Mouse (Mus musculus) midbrain, postnatal 0 days (tissue): ENCODE results near the gene Gm17018. TPM values are rescaled to one million over a fixed set of nuclear protein-coding genes. Genes with fewer than 3 reads are reported as not detected.

Experiments used
- ATAC-seq: fragments of 200-750 bp; cut with Nextera tagmentation; 2 replicates; pipeline ENCODE4 v1.8.0; 2017; ENCODE audit warnings: moderate number of reproducible peaks, mild to moderate bottlenecking, moderate TSS enrichment, moderate library complexity; ENCODE audit not compliant: low FRiP score
- DNase-seq: peaks from one replicate; pipeline ENCODE4 v3.0.0-alpha.2; 2015; ENCODE audit warnings: low spot score
- H3K27ac ChIP-seq: fragments of 300-500 bp; sonication (generic); 2 replicates; pipeline ENCODE4 v1.5.1; 2014; ENCODE audit warnings: low read depth, mild to moderate bottlenecking, low read length, mixed read lengths
- H3K27me3 ChIP-seq: fragments of 300-500 bp; sonication (generic); 2 replicates; pipeline ENCODE4 v1.6.1; 2014; ENCODE audit warnings: low read length, control low read depth, mixed read lengths; ENCODE audit not compliant: insufficient read depth
- H3K36me3 ChIP-seq: fragments of 300-500 bp; sonication (generic); 2 replicates; pipeline ENCODE4 v1.6.1; 2014; ENCODE audit warnings: low read length, control low read depth, mixed read lengths; ENCODE audit not compliant: insufficient read depth
- H3K4me1 ChIP-seq: fragments of 300-500 bp; sonication (generic); 2 replicates; pipeline ENCODE4 v1.6.1; 2014; ENCODE audit warnings: mild to moderate bottlenecking, control low read depth, antibody characterized with exemption, low read length, mixed read lengths; ENCODE audit not compliant: insufficient read depth
- H3K4me2 ChIP-seq: fragments of 300-500 bp; sonication (generic); 2 replicates; pipeline ENCODE4 v1.6.1; 2014; ENCODE audit warnings: low read depth, mild to moderate bottlenecking, low read length, mixed read lengths; ENCODE audit not compliant: poor library complexity, severe bottlenecking
- H3K4me3 ChIP-seq: fragments of 300-500 bp; sonication (generic); 2 replicates; pipeline ENCODE4 v1.5.1; 2014; ENCODE audit warnings: low read depth, mild to moderate bottlenecking, low read length, moderate library complexity
- H3K9ac ChIP-seq: fragments of 300-500 bp; sonication (generic); replicated peaks from 2 replicates; pipeline ENCODE4 v1.6.1; 2014; ENCODE audit warnings: mild to moderate bottlenecking, low read length, moderate library complexity, mixed read lengths; ENCODE audit not compliant: poor library complexity, severe bottlenecking
- H3K9me3 ChIP-seq: fragments of 300-500 bp; sonication (generic); 2 replicates; pipeline ENCODE4 v1.6.1; 2016; ENCODE audit warnings: low read length, control low read depth
- CTCF ChIP-seq: IDR thresholded peaks from 2 replicates; pipeline ENCODE4 v1.5.1; 2016; ENCODE audit warnings: antibody characterized with exemption, mild to moderate bottlenecking
- WGBS: fragments of 180-500 bp; shearing (Covaris S2); extraction: QIAGEN DNeasy Blood & Tissue Kit; methylation state at CpG from one replicate; pipeline ENCODE4 v1.1.7; 2014; 5-methylcytosine and 5-hydroxymethylcytosine counted together
- polyA plus RNA-seq: library from polyadenylated mRNA; unstranded; fragments of >200 nt; fragmentation: Nextera tagmentation; extraction: Ambion mirVana; gene quantifications from 2 replicates; pipeline ENCODE4 v1.2.1, GENCODE M21; 2015
- total RNA-seq: library from RNA; depleted of rRNA; stranded (reverse); fragments of >200 nt; gene quantifications from 2 replicates; pipeline ENCODE4 v1.2.3, GENCODE M21; 2014

The Gm17018 gene
- total and polyA plus RNA-seq, 2 experiments from 2014 or later: 15.7 to 84.4 TPM

DNA sequence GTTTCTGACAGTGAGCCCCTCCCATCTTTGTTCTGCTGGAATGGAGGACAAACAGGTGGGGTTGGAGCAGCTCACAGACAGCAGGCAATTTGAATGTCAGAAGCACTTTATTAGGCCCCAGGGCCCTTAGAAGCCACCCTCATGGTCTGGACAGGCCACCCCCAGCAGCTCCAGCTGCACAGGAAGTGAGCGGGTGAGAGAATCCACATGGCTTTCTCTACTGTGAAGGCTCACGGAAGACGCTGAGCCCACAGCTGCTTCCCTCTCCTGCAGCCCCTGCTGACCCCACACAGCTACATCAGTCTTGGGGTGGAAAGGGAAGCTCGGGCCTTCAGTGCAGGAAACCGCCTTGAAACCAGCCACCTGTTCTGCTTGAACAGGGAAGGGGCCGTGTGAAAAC lies 8.2 kb upstream of the Gm17018 start:
- no peak overlapping the region for H3K4me3 ChIP-seq
- 86% methylated on average over 6 of the region's 6 CpGs for WGBS
- H3K4me2 ChIP-seq: no peak overlapping the region
- no peak overlapping the region for H3K9ac ChIP-seq
- no peaks in the 10 kb centered on the region for H3K4me1 ChIP-seq
- no peak for ATAC-seq
- H3K36me3 ChIP-seq: peaks cover 8% of the 10 kb centered on the region; the same call in 1 of the 2 replicates
- DNase-seq: no peak
- H3K27me3 ChIP-seq: 0 out of 2 replicates have a peak, but pooled peaks cover 4% of the 10 kb centered on the region
- H3K9me3 ChIP-seq: no peaks in the 10 kb centered on the region
- no peak for TF ChIP-seq CTCF
- H3K27ac ChIP-seq: no peak overlapping the region

- TF ChIP-seq CTCF: no peak
- DNase-seq (no peak), ATAC-seq (no peak)
- H3K36me3 ChIP-seq: peaks cover 8% of the 10 kb centered on the region; the same call in 1 of the 2 replicates
- WGBS: 94% methylated on average over 11 of the region's 11 CpGs
- H3K27me3 ChIP-seq: no peaks in the 10 kb centered on the region
- no peak overlapping the region for H3K9ac ChIP-seq
- no peak overlapping the region for H3K4me2 ChIP-seq
- H3K4me3 ChIP-seq: no peak overlapping the region
- H3K9me3 ChIP-seq: no peaks in the 10 kb centered on the region
- no peaks in the 10 kb centered on the region for H3K4me1 ChIP-seq
- no peak overlapping the region for H3K27ac ChIP-seq
Measured at GRCm38 (mm10) chr19:45554136-45554535, 6.3 kb upstream of the Gm17018 start.

DNA sequence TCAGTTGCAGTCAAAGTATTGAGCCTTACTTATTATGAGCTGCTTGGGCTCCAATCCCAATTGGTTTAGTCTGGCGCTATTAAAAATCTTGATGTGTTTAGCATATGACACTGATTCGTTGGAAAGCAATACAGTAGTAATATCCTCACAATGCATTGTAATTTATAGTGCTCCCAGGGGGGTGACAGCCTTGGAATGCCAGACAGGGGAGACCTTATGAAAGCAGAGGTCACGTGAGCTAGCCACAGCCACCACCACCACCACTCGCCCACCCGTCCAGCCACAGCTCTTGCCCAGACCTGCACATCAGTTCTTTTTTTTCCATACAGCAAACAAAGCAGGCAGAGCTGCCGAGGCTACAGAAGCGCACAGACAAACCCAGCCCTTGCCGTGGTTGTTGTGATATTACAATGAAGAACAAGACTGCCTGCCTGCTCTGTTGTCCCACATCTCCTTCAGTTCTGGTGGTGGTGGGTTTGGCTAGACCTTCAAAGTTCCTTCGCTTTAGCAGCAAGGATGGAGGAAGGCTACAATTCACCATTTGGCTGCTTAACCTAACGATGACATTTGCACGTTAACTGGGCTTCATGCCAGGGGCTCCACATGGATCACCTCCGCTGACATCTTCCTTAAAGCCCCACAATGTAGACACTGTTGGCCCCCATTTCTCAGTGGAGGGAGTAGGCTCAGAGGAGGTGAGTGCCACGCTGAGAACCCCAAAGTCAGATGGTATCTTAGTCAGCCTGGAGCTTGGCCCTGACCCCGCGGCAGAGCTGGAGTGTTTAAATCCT lies 5.7 kb downstream of the Gm17018 start:
- no peaks in the 10 kb centered on the region; the same call in 1 of the 2 replicates for H3K4me1 ChIP-seq
- no peak overlapping the region for H3K4me3 ChIP-seq
- H3K4me2 ChIP-seq: no peak overlapping the region
- ATAC-seq: no peak
- no peaks in the 10 kb centered on the region for H3K9me3 ChIP-seq
- H3K9ac ChIP-seq: no peak overlapping the region
- 58% methylated on average over 15 of the region's 15 CpGs for WGBS
- peaks cover 3% of the 10 kb centered on the region; the same call in 1 of the 2 replicates for H3K36me3 ChIP-seq
- H3K27ac ChIP-seq: no peak overlapping the region
- DNase-seq: no peak
- TF ChIP-seq CTCF: no peak
- peaks cover 9% of the 10 kb centered on the region; the same call in 1 of the 2 replicates for H3K27me3 ChIP-seq

DNA sequence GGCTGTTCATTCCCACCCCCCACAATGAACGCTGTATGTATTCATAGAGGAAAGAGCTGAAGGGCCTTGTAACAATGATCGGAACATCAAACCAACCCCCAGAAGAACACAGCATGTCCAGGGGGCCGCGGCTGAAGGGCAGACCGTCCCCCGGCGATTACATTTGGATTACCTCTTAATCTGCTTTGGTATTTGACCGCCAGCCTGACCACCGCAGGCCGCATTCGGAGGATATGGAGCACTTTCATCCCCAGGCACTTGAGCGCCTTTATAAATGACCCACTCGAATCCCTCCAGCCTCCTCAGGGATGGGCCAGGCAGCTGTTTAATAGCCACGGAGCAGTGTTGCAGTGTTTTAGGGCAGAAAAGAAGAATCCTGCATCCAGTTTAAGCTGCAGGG lies 7.0 kb downstream of the Gm17018 start:
- 20% methylated on average over 14 of the region's 14 CpGs for WGBS
- H3K27me3 ChIP-seq: peaks cover 12% of the 10 kb centered on the region; the same call in 1 of the 2 replicates
- ATAC-seq: no peak
- peaks cover 13% of the 10 kb centered on the region for H3K36me3 ChIP-seq
- no peaks in the 10 kb centered on the region for H3K4me1 ChIP-seq
- no peak for DNase-seq
- H3K9me3 ChIP-seq: no peaks in the 10 kb centered on the region
- H3K27ac ChIP-seq: no peak overlapping the region
- no peak for TF ChIP-seq CTCF
- H3K9ac ChIP-seq: 0 out of 2 replicates have a peak overlapping the region, but pooled peaks have one; percentile 33
- no peak overlapping the region for H3K4me2 ChIP-seq
- H3K4me3 ChIP-seq: no peak overlapping the region

- no peak for TF ChIP-seq CTCF
- Histone ChIP-seq H3K4me1 (no peaks in the 10 kb centered on the region), H3K9me3 (no peaks in the 10 kb centered on the region), H3K36me3 (peaks cover 45% of the 10 kb centered on the region), H3K4me3 (no peak overlapping the region), H3K9ac (no peak overlapping the region), H3K4me2 (no peak overlapping the region), H3K27me3 (peaks cover 8% of the 10 kb centered on the region; the same call in 1 of the 2 replicates), H3K27ac (no peak overlapping the region)
- DNase-seq: no peak
- no peak for ATAC-seq
- WGBS: 75% methylated on average over 6 of the region's 6 CpGs
Measured at GRCm38 (mm10) chr19:45573033-45573432, 12.6 kb downstream of the Gm17018 start.

- peak; percentile 73 for ATAC-seq
- peak; percentile 92 for TF ChIP-seq CTCF
- H3K9me3 ChIP-seq: no peaks in the 10 kb centered on the region
- peaks cover 48% of the 10 kb centered on the region for H3K36me3 ChIP-seq
- H3K4me2 ChIP-seq: no peak overlapping the region
- 18% methylated on average over 6 of the region's 6 CpGs for WGBS
- no peak overlapping the region for H3K4me3 ChIP-seq
- H3K4me1 ChIP-seq: no peaks in the 10 kb centered on the region
- no peak overlapping the region for H3K27ac ChIP-seq
- H3K9ac ChIP-seq: no peak overlapping the region
- H3K27me3 ChIP-seq: peaks cover 7% of the 10 kb centered on the region; the same call in 1 of the 2 replicates
- peak; percentile 79 for DNase-seq
Measured at GRCm38 (mm10) chr19:45573861-45574267, 13.4 kb downstream of the Gm17018 start.
